Mouse (Mus musculus) megakaryocyte-erythroid progenitor cell, adult 5-6 weeks (primary cell): ENCODE measurements around the gene Pter. TPM values are rescaled to one million over a fixed set of nuclear protein-coding genes. Genes with fewer than 3 reads are reported as not detected.
A peak's percentile ranks its signal among the peaks of the same experiment; 100 is the strongest.

Experiments
- ATAC-seq: replicated peaks from 2 replicates; pipeline ENCODE4 v1.8.0; 2016; ENCODE audit warnings: mild to moderate bottlenecking, inconsistent platforms; ENCODE audit not compliant: severe bottlenecking, poor library complexity, low FRiP score, low TSS enrichment
- total RNA-seq, 2 experiments: library from RNA; stranded (forward) in 1 of 2; stranded (reverse) in 1 of 2; fragments of 200-1000, 215-1000 nt in 1 of 2; fragments of >200 nt in 1 of 2; fragmentation: Nextera tagmentation in 1 of 2; gene quantifications; 2 replicates each; pipeline ENCODE4 v1.2.3; 2014 to 2017

The Pter gene
- total RNA-seq, 2 experiments from 2014 or later, result 6.1 to 13.7 TPM

GRCm38 (mm10) chr2:13000026-13000425 lies 76.2 kb downstream of the Pter start:
- ATAC-seq, result no peak

GRCm38 (mm10) chr2:13008433-13008832 lies 84.6 kb downstream of the Pter start:
- ATAC-seq, result no peak

GRCm38 (mm10) chr2:13009261-13009972 lies 85.6 kb downstream of the Pter start:
- no peak for ATAC-seq

GRCm38 (mm10) chr2:13010030-13010459 lies 86.2 kb downstream of the Pter start:
- 0 out of 2 replicates have a peak, but pooled peaks have one; percentile 18 for ATAC-seq

GRCm38 (mm10) chr2:13010460-13011341 lies 86.9 kb downstream of the Pter start:
- ATAC-seq, result no peak

GRCm38 (mm10) chr2:13011472-13011871 lies 87.6 kb downstream of the Pter start, which contains the start of gene C1ql3:
Gene C1ql3, minus strand, starts transcription at chr2:13011806.
- no peak for ATAC-seq

GRCm38 (mm10) chr2:13011973-13012372 lies 88.1 kb downstream of the Pter start:
- no peak for ATAC-seq

- no peak for ATAC-seq
Observed at GRCm38 (mm10) chr2:13018382-13018781, 94.5 kb downstream of the Pter start.

- no peak for ATAC-seq
Observed at GRCm38 (mm10) chr2:13018861-13019260, 95.0 kb downstream of the Pter start.

- no peak for ATAC-seq
Observed at GRCm38 (mm10) chr2:13038772-13039171, 114.9 kb downstream of the Pter start.

GRCm38 (mm10) chr2:13039785-13040184 lies 115.9 kb downstream of the Pter start:
- no peak for ATAC-seq

- ATAC-seq, result no peak
Observed at GRCm38 (mm10) chr2:13044555-13044954, 120.7 kb downstream of the Pter start.

- no peak for ATAC-seq
Observed at GRCm38 (mm10) chr2:13048649-13049048, 124.8 kb downstream of the Pter start.

Other genes starting within 250 kb of the Pter start
- not detected in 2 replicates for gene C1ql3, start 87.8 kb downstream of the Pter start, total RNA-seq (2014; fragmentation: Nextera tagmentation)
- not detected in 2 replicates for gene C1ql3, start 87.8 kb downstream of the Pter start, total RNA-seq (2017)